Mouse (Mus musculus): ENCODE data around the gene Dll4.

GRCm38 (mm10) chr2:119311544-119311943 lies 14.0 kb upstream of the Dll4 start:
- TF ChIP-seq CTCF (IDR thresholded peaks at IDR 0.05; ENCODE audit: control insufficient read depth, insufficient read depth, low read length), result no peak
- TF ChIP-seq POLR2A (IDR thresholded peaks at IDR 0.05; ENCODE audit: borderline replicate concordance, control insufficient read depth, low read depth, low read length), result no peak
